Mouse (Mus musculus): Measurements from ENCODE around the gene Setd7. TPM values are rescaled to one million over a fixed set of nuclear protein-coding genes. Genes with fewer than 3 reads are reported as not detected.

Setd7 gene
- total RNA-seq, 2 experiments from 2014 or later, result 113 to 116 TPM

GRCm38 (mm10) chr3:51484370-51484769, 76.3 kb downstream of the Setd7 start:
- DNase-seq, result no peak
- intact Hi-C loops (cut with DNase I; ENCODE audit: low total_unique reads), result no loop called here

- DNase-seq, result peak; percentile 98
- intact Hi-C loops (cut with DNase I; ENCODE audit: low total_unique reads), result no loop called here
Measured at GRCm38 (mm10) chr3:51483741-51484359, 76.8 kb downstream of the Setd7 start, which contains the start of gene Rab33b. TSS of gene Rab33b (plus strand) at chr3:51483920.

- intact Hi-C loops (cut with DNase I; ENCODE audit: low total_unique reads), result no loop called here
- DNase-seq, result no peak
Measured at GRCm38 (mm10) chr3:51482781-51483180, 77.9 kb downstream of the Setd7 start.

- intact Hi-C loops (cut with DNase I; ENCODE audit: low total_unique reads), result no loop called here
- DNase-seq, result no peak
Measured at GRCm38 (mm10) chr3:51481881-51482280, 78.8 kb downstream of the Setd7 start.

- peak; percentile 25 for DNase-seq
- intact Hi-C loops (cut with DNase I; ENCODE audit: low total_unique reads), result no loop called here
Measured at GRCm38 (mm10) chr3:51481059-51481458, 79.6 kb downstream of the Setd7 start.

GRCm38 (mm10) chr3:51479893-51480292, 80.8 kb downstream of the Setd7 start:
- intact Hi-C loops (cut with DNase I; ENCODE audit: low total_unique reads), result no loop called here
- no peak for DNase-seq

- no peak for DNase-seq
- intact Hi-C loops (cut with DNase I; ENCODE audit: low total_unique reads), result no loop called here
Measured at GRCm38 (mm10) chr3:51475706-51476105, 85.0 kb downstream of the Setd7 start.

GRCm38 (mm10) chr3:51468530-51468929, 92.1 kb downstream of the Setd7 start:
- DNase-seq, result no peak
- intact Hi-C loops (cut with DNase I; ENCODE audit: low total_unique reads), result no loop called here

Other genes starting within 250 kb of the Setd7 start
- gene Elf2, start 220.2 kb downstream of the Setd7 start, total RNA-seq (2021), result 10 to 100 TPM; 43.5 to 43.6 TPM
- under 1 TPM; 0.24 to 0.29 TPM for gene Mgarp, start 164.1 kb downstream of the Setd7 start, total RNA-seq (2021)
- gene Ndufc1, start 151.9 kb downstream of the Setd7 start, total RNA-seq (2021), result 1,000 to 10,000 TPM; 1,012 to 1,143 TPM
- gene Naa15, start 145.7 kb downstream of the Setd7 start, total RNA-seq (2021), result 10 to 100 TPM; 37.9 to 55.4 TPM
- 1 to 10 TPM; 8.1 to 9.5 TPM for gene Rab33b, start 77.0 kb downstream of the Setd7 start, total RNA-seq (2021)
- gene Mgst2, start 99.5 kb upstream of the Setd7 start, total RNA-seq (2021), result under 1 TPM; 0.33 to 0.49 TPM

Measured in gastrocnemius, postnatal 14 days (tissue).